Mouse (Mus musculus) heart, embryonic 16.5 days (tissue): ENCODE measurements around the gene Pth2. TPM values are rescaled to one million over a fixed set of nuclear protein-coding genes. Genes with fewer than 3 reads are reported as not detected.

Experiments
- ATAC-seq: fragments of 200-750 bp; cut with Nextera tagmentation; replicated peaks from 2 replicates; pipeline ENCODE4 v1.8.0; 2017; ENCODE audit warnings: moderate number of reproducible peaks; ENCODE audit not compliant: insufficient read depth, low FRiP score; ENCODE audit errors: extremely low read depth
- H3K27ac ChIP-seq: fragments of 300-500 bp; sonication (generic); 2 replicates; pipeline ENCODE4 v1.5.1; 2014; ENCODE audit warnings: mild to moderate bottlenecking, low read length, control low read depth, moderate library complexity
- H3K27me3 ChIP-seq: fragments of 300-500 bp; sonication (generic); 2 replicates; pipeline ENCODE4 v1.6.1; 2014; ENCODE audit warnings: low read length, mixed read lengths; ENCODE audit not compliant: control insufficient read depth, insufficient read depth
- H3K36me3 ChIP-seq: fragments of 300-500 bp; sonication (generic); 2 replicates; pipeline ENCODE4 v1.6.1; 2014; ENCODE audit not compliant: control insufficient read depth, insufficient read depth
- H3K4me1 ChIP-seq: fragments of 300-500 bp; sonication (generic); 2 replicates; pipeline ENCODE4 v1.6.1; 2014; ENCODE audit warnings: low read length, mixed read lengths; ENCODE audit not compliant: control insufficient read depth, insufficient read depth
- H3K4me2 ChIP-seq: fragments of 300-500 bp; sonication (generic); 2 replicates; pipeline ENCODE4 v1.6.1; 2014; ENCODE audit warnings: low read depth, mild to moderate bottlenecking, control low read depth, low read length
- H3K4me3 ChIP-seq: fragments of 300-500 bp; sonication (generic); 2 replicates; pipeline ENCODE4 v1.5.1; 2014; ENCODE audit warnings: mild to moderate bottlenecking, control low read depth, low read length
- H3K9ac ChIP-seq: fragments of 300-500 bp; sonication (generic); 2 replicates; pipeline ENCODE4 v1.6.1; 2014; ENCODE audit warnings: low read length, control low read depth
- H3K9me3 ChIP-seq: fragments of 300-500 bp; sonication (generic); replicated peaks from 2 replicates; pipeline ENCODE4 v1.6.1; 2016; ENCODE audit warnings: low read length; ENCODE audit not compliant: control insufficient read depth
- WGBS: fragments of 180-500 bp; shearing (Covaris S2); extraction: QIAGEN DNeasy Blood & Tissue Kit; methylation state at CpG from one replicate; pipeline ENCODE4 v1.1.7; 2014; 5-methylcytosine and 5-hydroxymethylcytosine counted together
- polyA plus RNA-seq: library from polyadenylated mRNA; unstranded; fragments of >200 nt; fragmentation: Nextera tagmentation; extraction: Ambion mirVana; gene quantifications from 2 replicates; pipeline ENCODE4 v1.2.1, GENCODE M21; 2015

Gene Pth2
- 0.42 TPM in 1 of 2 replicates, not detected in the other for polyA plus RNA-seq

DNA sequence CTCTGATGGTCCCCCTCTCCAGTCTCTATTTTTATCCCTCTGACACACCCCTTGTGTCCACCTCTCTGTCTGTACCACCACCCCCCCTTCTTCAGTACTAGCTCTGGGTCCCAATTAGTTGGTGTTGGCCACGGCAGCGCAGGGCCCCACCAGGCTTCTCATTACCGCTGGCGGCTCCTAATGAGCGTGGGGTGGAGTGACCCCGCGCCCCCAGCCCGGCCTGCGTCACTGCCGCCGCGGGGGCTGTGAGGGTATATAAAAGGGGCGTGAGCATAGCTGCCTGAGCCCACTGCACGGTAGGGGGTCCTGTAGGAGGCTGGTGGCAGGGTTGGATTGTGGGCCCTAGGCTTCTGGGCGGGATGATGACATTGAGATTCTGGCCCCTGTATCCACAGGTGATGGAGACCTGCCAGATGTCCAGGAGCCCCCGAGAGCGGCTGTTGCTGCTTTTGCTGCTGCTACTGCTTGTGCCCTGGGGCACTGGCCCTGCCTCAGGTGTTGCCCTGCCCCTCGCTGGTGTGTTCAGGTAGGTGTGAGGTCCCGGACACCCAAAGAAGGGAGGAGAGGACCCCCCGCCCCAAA, at the start of gene Pth2:
Gene Pth2, plus strand, starts transcription at position 100 of the 582 bp plus-strand sequence.
- H3K27me3 ChIP-seq, result peaks cover 95% of the 10 kb centered on the region
- H3K36me3 ChIP-seq, result no peaks in the 10 kb centered on the region
- WGBS, result 20% methylated on average over 20 of the region's 20 CpGs
- H3K4me3 ChIP-seq, result peak within 1 kb of the TSS; percentile 44
- H3K4me1 ChIP-seq, result peaks cover 12% of the 10 kb centered on the region
- no peak within 1 kb of the TSS for H3K27ac ChIP-seq
- no peaks in the 10 kb centered on the region for H3K9me3 ChIP-seq
- ATAC-seq, result no peak
- H3K4me2 ChIP-seq, result peak within 1 kb of the TSS; percentile 68
- no peak within 1 kb of the TSS; the same call in 1 of the 2 replicates for H3K9ac ChIP-seq

DNA sequence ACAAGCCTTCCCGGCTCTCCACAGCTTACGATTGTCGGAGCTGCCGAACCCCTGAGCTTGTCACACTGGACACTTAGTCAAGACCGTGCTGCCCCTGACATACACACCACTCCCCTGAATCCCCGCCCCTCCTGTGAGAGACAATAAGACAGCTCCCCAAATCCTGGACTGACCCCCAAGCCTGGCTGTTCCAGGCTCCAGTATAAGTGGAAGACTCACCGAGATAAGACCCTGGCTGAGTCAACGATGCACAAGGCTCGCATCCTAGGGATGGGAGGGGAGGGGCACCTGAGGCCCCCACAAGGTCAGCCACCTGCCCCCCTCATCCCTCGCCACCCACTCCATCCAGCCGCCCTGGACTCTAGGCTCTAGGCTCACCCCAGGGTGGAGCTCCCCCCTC, 48.9 kb upstream of the Pth2 start:
- H3K4me3 ChIP-seq, result no peak overlapping the region
- H3K36me3 ChIP-seq, result peaks cover 3% of the 10 kb centered on the region
- H3K4me1 ChIP-seq, result peaks cover 20% of the 10 kb centered on the region
- no peaks in the 10 kb centered on the region for H3K9me3 ChIP-seq
- no peak overlapping the region for H3K4me2 ChIP-seq
- no peak overlapping the region for H3K9ac ChIP-seq
- no peaks in the 10 kb centered on the region for H3K27me3 ChIP-seq
- H3K27ac ChIP-seq, result no peak overlapping the region
- no peak for ATAC-seq
- 58% methylated on average over 11 of the region's 11 CpGs for WGBS

DNA sequence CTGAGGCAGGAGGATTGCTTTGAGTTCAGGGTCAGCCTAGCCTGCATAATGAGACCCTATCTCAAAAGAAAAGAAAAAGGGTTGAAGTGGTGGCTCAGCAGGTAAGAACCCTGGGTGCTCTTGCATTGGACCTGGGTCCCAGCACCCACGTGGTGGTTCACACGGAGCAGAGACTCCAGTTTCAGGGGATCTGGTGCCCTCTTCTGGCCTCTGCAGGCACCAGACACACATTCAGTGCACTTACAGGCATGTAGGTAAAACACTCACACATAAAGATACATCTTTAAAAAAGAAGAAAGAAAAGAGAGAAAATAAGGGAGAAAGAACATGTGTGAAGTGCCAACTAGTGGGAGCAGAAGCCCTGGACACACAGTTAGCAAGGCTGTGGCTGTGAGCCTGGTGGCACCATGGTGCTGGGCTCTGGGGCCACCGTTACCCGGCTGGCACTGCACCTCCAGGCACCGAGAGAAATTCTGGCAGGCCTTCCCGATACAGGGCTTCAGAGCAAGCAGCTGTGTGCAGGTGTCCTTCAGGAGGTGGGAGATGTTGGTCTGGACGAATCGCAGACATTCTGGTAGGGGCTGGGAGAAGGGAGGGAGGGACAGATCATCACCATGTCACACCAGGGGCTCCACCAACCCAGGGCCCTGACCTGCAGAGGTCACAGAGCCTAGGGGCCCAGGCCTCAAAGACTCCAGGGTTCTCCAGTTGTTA, 47.2 kb upstream of the Pth2 start:
- H3K4me3 ChIP-seq, result no peak overlapping the region
- no peak for ATAC-seq
- H3K4me2 ChIP-seq, result no peak overlapping the region
- no peaks in the 10 kb centered on the region for H3K27me3 ChIP-seq
- peaks cover 18% of the 10 kb centered on the region for H3K4me1 ChIP-seq
- no peaks in the 10 kb centered on the region for H3K9me3 ChIP-seq
- H3K9ac ChIP-seq, result no peak overlapping the region
- no peak overlapping the region for H3K27ac ChIP-seq
- H3K36me3 ChIP-seq, result no peaks in the 10 kb centered on the region
- 81% methylated on average over 8 of the region's 8 CpGs for WGBS

DNA sequence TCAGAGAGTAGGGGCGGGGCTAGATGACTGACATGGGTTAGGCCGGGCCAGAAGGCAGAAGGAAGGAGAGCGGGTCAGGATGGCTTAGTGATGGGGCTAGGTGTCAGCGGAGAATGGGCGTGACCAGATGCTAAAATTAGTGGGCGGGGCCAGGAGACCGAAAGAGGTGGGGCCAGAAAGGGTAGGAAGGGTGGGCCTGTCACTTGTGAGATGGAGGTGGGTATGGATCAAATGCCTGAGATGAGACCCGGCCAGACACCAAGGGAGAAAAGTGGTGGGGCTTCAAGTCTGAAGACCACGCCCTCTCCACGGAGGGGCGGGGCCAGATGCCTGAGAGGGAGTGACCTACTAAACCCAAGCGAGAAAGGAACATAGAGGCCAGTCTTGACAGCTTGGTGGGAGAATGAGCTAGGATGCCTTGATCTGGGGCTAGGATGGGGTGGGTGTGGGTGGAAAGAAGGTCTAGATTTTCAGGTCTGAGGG, 46.2 kb upstream of the Pth2 start:
- no peak for ATAC-seq
- Histone ChIP-seq H3K9ac (no peak overlapping the region), H3K9me3 (no peaks in the 10 kb centered on the region), H3K36me3 (no peaks in the 10 kb centered on the region), H3K4me3 (no peak overlapping the region), H3K4me1 (peaks cover 15% of the 10 kb centered on the region), H3K27ac (no peak overlapping the region), H3K27me3 (no peaks in the 10 kb centered on the region), H3K4me2 (no peak overlapping the region)
- WGBS, result 14% methylated on average over 12 of the region's 12 CpGs

DNA sequence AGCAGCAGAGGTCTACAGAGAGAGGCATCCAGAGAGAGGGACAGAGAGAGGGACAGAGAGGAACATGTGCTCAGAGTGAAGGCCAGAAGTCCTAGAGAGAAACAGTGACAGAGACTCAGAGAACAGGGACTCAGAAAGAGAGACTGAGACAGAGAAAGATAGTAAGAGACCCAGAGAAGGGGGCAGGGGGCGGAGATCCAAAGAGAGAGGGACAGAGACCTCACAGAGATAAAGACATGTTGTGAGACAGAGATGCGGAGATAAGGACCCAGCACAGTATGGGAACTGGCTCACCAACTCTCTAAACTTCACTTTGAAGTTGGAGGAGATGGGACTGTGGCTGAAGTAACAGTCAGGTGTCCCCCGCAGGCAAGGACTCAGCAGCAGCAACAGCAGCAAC, 45.4 kb upstream of the Pth2 start:
- Histone ChIP-seq H3K4me1 (peaks cover 14% of the 10 kb centered on the region; the same call in 1 of the 2 replicates), H3K27me3 (no peaks in the 10 kb centered on the region), H3K36me3 (no peaks in the 10 kb centered on the region), H3K4me2 (peak overlapping the region; percentile 79), H3K4me3 (peak overlapping the region; percentile 66; the same call in 1 of the 2 replicates), H3K9me3 (no peaks in the 10 kb centered on the region), H3K9ac (no peak overlapping the region; the same call in none of the 2 replicates), H3K27ac (no peak overlapping the region)
- ATAC-seq, result no peak
- WGBS, result 59% methylated on average over 3 of the region's 3 CpGs

DNA sequence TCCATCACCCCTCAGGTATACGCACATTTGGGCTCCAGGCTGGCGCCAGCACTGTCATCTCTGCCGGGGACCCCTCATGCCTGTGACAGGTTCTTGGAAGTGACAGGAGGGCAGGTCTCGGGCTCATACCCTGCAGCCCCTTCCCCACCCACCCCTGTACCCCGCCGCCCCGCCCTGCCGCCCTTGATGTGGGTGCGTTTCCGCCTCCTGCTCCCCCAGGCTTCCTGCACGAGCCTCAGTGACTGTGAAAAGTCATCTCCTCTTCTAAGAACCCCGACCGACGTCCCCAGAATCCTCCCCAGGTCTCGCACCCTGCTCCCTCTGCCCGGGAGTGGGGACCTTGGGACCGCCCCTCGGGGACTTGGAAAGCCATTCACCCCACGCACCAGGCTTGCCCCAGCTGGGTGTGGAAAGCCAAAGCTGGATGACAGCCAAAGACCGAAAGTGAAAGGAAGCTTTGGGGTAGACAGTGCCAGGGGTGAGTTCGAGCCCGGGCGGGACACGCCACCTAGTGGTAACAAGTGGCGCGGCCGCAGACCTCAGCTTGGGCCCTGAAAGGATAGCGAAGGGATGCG, 44.7 kb upstream of the Pth2 start, which contains the start of the genes Gm45713 and Flt3l:
Gene Gm45713, minus strand, starts transcription at position 239 of the 575 bp plus-strand sequence.
Gene Flt3l, minus strand, starts transcription at position 440 of the 575 bp plus-strand sequence.
- under 1% methylated on average over 29 of the region's 29 CpGs for WGBS
- H3K4me2 ChIP-seq, result peak within 1 kb of the TSS; percentile 79
- peak within 1 kb of the TSS; percentile 78 for H3K9ac ChIP-seq
- no peaks in the 10 kb centered on the region for H3K27me3 ChIP-seq
- H3K9me3 ChIP-seq, result no peaks in the 10 kb centered on the region
- peak within 1 kb of the TSS; percentile 66 for H3K4me3 ChIP-seq
- H3K36me3 ChIP-seq, result no peaks in the 10 kb centered on the region
- H3K4me1 ChIP-seq, result peaks cover 14% of the 10 kb centered on the region; the same call in 1 of the 2 replicates
- ATAC-seq, result peak; percentile 85
- H3K27ac ChIP-seq, result peak within 1 kb of the TSS; percentile 62

DNA sequence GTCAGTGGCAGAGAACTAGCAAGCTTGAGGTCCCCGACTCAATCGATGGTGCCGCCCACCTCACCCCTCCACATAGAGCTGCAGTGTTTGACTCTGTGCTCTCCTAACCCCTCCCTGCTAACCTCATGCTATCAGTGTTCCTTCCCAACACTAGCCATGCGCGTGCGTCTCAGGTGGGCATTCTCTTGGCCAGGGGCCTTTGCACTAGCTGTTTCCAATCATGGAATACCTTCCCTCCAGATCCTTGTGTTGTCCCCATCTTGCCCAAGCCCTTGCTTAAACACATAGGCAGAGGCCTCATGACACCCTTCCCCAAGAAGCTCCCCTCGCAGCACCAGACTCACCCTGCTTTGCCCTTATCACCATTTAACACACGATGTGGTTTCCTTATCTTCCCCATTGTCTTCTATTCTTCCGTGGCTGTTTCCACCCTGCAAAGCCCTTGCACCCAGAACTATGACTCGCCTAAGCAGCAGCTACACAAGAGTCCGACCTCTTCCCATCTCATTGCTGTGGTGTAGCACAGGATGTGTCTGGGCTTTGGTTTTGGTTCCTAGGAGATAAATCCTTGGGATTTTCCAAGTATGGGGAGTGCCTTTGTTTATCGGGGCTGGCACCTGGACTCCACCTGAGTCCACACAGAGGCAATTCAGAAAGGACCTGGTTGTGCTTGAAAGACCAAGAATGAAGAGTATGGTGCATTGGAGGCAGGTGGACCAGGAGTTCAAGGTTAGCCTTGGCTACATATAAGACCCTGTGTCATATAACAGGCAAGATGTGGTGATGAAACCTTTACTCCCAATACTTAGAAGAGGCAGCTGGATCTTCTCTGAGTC, 43.4 kb upstream of the Pth2 start:
- no peaks in the 10 kb centered on the region for H3K9me3 ChIP-seq
- H3K27me3 ChIP-seq, result no peaks in the 10 kb centered on the region
- no peak overlapping the region for H3K27ac ChIP-seq
- no peak overlapping the region for H3K4me2 ChIP-seq
- H3K4me1 ChIP-seq, result peaks cover 14% of the 10 kb centered on the region; the same call in 1 of the 2 replicates
- no peak overlapping the region for H3K4me3 ChIP-seq
- ATAC-seq, result no peak
- no peak overlapping the region for H3K9ac ChIP-seq
- H3K36me3 ChIP-seq, result no peaks in the 10 kb centered on the region
- 61% methylated on average over 12 of the region's 12 CpGs for WGBS

DNA sequence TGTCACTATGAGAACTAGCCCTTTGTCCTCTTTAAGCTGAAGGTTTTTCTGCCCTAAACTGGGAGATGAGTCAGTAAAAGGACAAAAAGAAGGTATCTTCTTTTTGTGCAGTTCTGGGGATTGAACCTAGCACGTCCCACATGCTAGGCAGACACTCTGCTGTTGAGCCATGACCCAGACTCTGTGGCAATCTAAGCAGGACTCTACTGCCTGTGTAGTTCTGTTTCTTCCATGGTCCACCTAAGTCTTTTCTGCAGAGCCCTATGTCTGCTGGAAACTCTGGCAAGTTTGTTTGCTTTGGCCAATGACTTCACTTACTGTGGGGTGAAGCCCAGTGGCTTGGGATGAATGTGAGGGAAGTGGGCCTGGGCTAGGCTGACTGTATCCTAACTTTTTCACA, 42.4 kb upstream of the Pth2 start:
- ATAC-seq, result no peak
- Histone ChIP-seq H3K9ac (no peak overlapping the region), H3K4me1 (peaks cover 14% of the 10 kb centered on the region; the same call in 1 of the 2 replicates), H3K27me3 (no peaks in the 10 kb centered on the region), H3K4me3 (no peak overlapping the region), H3K9me3 (no peaks in the 10 kb centered on the region), H3K27ac (no peak overlapping the region), H3K36me3 (no peaks in the 10 kb centered on the region), H3K4me2 (no peak overlapping the region)
- WGBS, result 82% methylated on average over 1 of the region's 1 CpGs
